Mouse (Mus musculus): ENCODE measurements around the gene 4931417E11Rik.

- no peak for TF ChIP-seq MAFK (IDR thresholded peaks at IDR 0.05; ENCODE audit: insufficient read depth, low read depth, low read length)
- no peak for TF ChIP-seq HCFC1 (IDR thresholded peaks at IDR 0.05; ENCODE audit: borderline replicate concordance, insufficient read depth, low read length)
Measured at GRCm38 (mm10) chr6:73499631-73500030, 30.2 kb upstream of the 4931417E11Rik start.

Measured in ES-E14 (cell line).